Mouse (Mus musculus): ENCODE measurements around the gene Cyp4f39. TPM values are rescaled to one million over a fixed set of nuclear protein-coding genes. Genes with fewer than 3 reads are reported as not detected.

Gene Cyp4f39
- polyA plus RNA-seq, 1 experiment: 0.88 TPM

DNA sequence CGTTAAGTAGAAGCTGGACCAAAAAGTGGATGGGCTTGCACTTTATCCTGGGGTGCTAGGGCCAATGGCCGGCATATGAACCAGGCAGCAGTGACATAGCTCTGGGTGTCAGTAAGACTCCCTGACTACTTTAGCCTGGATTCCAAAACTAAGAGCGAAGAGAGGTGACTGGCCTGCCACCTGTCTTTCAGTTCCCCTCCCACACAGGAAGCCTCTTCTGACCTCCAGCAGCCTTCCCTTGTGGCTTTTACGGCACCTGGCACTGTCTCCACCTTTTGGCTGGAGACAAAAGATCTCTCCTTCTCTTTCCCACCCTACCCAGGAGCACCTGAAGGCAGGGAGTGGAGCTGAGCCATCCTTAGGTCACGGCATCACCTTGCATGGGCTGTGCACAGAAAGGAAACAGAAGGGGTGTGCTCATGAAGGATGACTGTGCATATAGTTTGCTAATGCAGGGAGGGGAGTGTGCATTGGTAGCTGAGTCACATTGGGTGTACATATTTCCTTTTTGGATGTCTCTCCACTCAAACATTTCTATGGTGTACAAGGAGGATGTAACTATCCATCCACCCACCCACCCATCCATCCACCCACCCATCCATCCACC, 22.5 kb downstream of the Cyp4f39 start:
- no peak overlapping the region for H3K4me3 ChIP-seq (ENCODE audit: low read depth, low read length)
- H3K36me3 ChIP-seq (ENCODE audit: control insufficient read depth, insufficient read depth, low read length, poor library complexity, severe bottlenecking): no peaks in the 10 kb centered on the region
- H3K9me3 ChIP-seq (replicated peaks; ENCODE audit: control insufficient read depth, insufficient read depth, low read length, poor library complexity, severe bottlenecking): no peaks in the 10 kb centered on the region
- H3K4me1 ChIP-seq (ENCODE audit: control insufficient read depth, insufficient read depth, low read length): no peaks in the 10 kb centered on the region
- TF ChIP-seq CTCF (IDR thresholded peaks at IDR 0.05; ENCODE audit: low read depth, low read length) (no peak), EP300 (IDR thresholded peaks at IDR 0.05; ENCODE audit: insufficient read depth, low read depth, low read length) (no peak), POLR2A (IDR thresholded peaks at IDR 0.05; ENCODE audit: insufficient read depth, low read length) (no peak)
- no peaks in the 10 kb centered on the region for H3K27me3 ChIP-seq (ENCODE audit: control insufficient read depth, insufficient read depth, low read length, poor library complexity, severe bottlenecking)
- H3K27ac ChIP-seq (ENCODE audit: insufficient read depth, low read length): no peak overlapping the region
- no peak overlapping the region for H3K9ac ChIP-seq (ENCODE audit: low read depth, poor library complexity, severe bottlenecking)

GRCm38 (mm10) chr17:32477204-32477603, 24.7 kb downstream of the Cyp4f39 start:
- H3K36me3 ChIP-seq (ENCODE audit: control insufficient read depth, insufficient read depth, low read length, poor library complexity, severe bottlenecking): no peaks in the 10 kb centered on the region
- H3K27ac ChIP-seq (ENCODE audit: insufficient read depth, low read length): no peak overlapping the region
- no peak overlapping the region for H3K9ac ChIP-seq (ENCODE audit: low read depth, poor library complexity, severe bottlenecking)
- H3K9me3 ChIP-seq (replicated peaks; ENCODE audit: control insufficient read depth, insufficient read depth, low read length, poor library complexity, severe bottlenecking): no peaks in the 10 kb centered on the region
- H3K4me3 ChIP-seq (ENCODE audit: low read depth, low read length): no peak overlapping the region
- TF ChIP-seq CTCF (IDR thresholded peaks at IDR 0.05; ENCODE audit: low read depth, low read length) (no peak), EP300 (IDR thresholded peaks at IDR 0.05; ENCODE audit: insufficient read depth, low read depth, low read length) (no peak), POLR2A (IDR thresholded peaks at IDR 0.05; ENCODE audit: insufficient read depth, low read length) (no peak)
- no peaks in the 10 kb centered on the region for H3K27me3 ChIP-seq (ENCODE audit: control insufficient read depth, insufficient read depth, low read length, poor library complexity, severe bottlenecking)
- no peaks in the 10 kb centered on the region for H3K4me1 ChIP-seq (ENCODE audit: control insufficient read depth, insufficient read depth, low read length)

DNA sequence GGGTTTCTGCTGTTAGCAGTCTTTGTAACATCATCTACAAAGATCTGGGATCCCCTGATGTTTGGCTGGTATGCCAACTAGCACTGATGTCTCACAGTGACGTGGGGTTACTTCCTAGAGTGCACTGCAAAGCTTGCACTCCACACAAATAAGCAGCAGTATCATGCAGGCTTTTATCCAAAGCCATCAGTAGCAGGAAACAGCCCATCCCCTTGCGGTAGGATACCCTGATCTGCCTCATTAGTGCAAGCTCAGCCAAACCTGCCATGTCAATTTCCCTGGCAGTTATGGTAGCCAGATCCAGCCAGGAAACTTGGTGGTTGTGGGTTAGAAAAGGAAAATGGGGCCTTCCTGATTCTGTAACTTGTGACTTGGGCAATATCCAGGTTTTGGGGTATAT, 26.2 kb downstream of the Cyp4f39 start:
- Histone ChIP-seq H3K27ac (ENCODE audit: insufficient read depth, low read length) (no peak overlapping the region), H3K9me3 (replicated peaks; ENCODE audit: control insufficient read depth, insufficient read depth, low read length, poor library complexity, severe bottlenecking) (no peaks in the 10 kb centered on the region), H3K9ac (ENCODE audit: low read depth, poor library complexity, severe bottlenecking) (no peak overlapping the region), H3K4me1 (ENCODE audit: control insufficient read depth, insufficient read depth, low read length) (no peaks in the 10 kb centered on the region), H3K36me3 (ENCODE audit: control insufficient read depth, insufficient read depth, low read length, poor library complexity, severe bottlenecking) (no peaks in the 10 kb centered on the region), H3K4me3 (ENCODE audit: low read depth, low read length) (no peak overlapping the region), H3K27me3 (ENCODE audit: control insufficient read depth, insufficient read depth, low read length, poor library complexity, severe bottlenecking) (no peaks in the 10 kb centered on the region)
- TF ChIP-seq CTCF (IDR thresholded peaks at IDR 0.05; ENCODE audit: low read depth, low read length): no peak
- no peak for TF ChIP-seq EP300 (IDR thresholded peaks at IDR 0.05; ENCODE audit: insufficient read depth, low read depth, low read length)
- no peak for TF ChIP-seq POLR2A (IDR thresholded peaks at IDR 0.05; ENCODE audit: insufficient read depth, low read length)

DNA sequence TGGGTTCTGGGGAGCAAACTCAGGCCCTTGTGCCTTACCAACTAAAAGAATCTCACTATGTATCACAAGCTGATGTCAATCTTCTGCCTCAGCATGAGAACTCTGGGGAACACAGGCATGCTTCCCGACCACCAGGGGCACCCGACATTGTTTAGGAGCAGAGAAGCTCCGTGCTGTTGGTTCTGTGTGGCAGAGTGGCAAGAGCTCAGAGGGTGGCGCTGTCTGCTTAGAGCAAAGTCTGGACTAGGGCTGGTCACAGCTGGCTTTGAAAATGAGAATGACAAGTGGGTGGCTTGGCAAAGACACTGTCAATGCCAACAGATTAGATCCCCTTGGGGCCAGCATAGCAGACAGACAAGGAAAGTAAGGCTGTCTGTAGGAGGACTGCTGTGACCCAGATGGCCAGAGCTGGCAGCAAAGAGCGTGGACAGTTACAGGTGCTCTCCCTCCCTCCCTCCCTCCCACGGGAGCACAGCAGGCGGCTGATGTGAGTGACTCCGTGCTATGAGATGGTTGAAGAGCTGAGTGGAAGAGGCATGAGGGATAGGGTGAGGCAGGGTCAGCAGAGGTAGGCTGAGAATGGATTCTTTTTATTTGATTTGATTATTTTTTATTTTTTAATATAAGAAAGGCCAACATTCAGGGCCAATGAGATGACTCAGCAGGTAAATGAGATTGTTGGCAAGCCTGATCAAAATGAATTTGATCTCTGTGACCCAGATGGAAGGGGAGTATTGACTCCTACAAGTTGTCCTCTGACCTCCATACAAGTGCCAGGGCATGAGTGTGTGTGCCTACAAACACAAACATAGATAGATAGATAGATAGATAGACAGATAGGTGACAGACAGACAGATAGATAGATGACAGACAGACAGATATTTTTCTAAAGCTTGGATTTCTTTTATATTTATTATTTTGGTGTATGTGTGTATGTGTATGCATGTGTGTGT, 27.3 kb downstream of the Cyp4f39 start:
- H3K4me1 ChIP-seq (ENCODE audit: control insufficient read depth, insufficient read depth, low read length): no peaks in the 10 kb centered on the region
- H3K4me3 ChIP-seq (ENCODE audit: low read depth, low read length): no peak overlapping the region
- TF ChIP-seq EP300 (IDR thresholded peaks at IDR 0.05; ENCODE audit: insufficient read depth, low read depth, low read length): no peak
- peak; percentile 44 for TF ChIP-seq CTCF (IDR thresholded peaks at IDR 0.05; ENCODE audit: low read depth, low read length)
- TF ChIP-seq POLR2A (IDR thresholded peaks at IDR 0.05; ENCODE audit: insufficient read depth, low read length): no peak
- no peak overlapping the region for H3K9ac ChIP-seq (ENCODE audit: low read depth, poor library complexity, severe bottlenecking)
- no peak overlapping the region for H3K27ac ChIP-seq (ENCODE audit: insufficient read depth, low read length)
- H3K36me3 ChIP-seq (ENCODE audit: control insufficient read depth, insufficient read depth, low read length, poor library complexity, severe bottlenecking): no peaks in the 10 kb centered on the region
- H3K27me3 ChIP-seq (ENCODE audit: control insufficient read depth, insufficient read depth, low read length, poor library complexity, severe bottlenecking): no peaks in the 10 kb centered on the region
- no peaks in the 10 kb centered on the region for H3K9me3 ChIP-seq (replicated peaks; ENCODE audit: control insufficient read depth, insufficient read depth, low read length, poor library complexity, severe bottlenecking)

GRCm38 (mm10) chr17:32481766-32482165, 29.2 kb downstream of the Cyp4f39 start:
- no peak for TF ChIP-seq CTCF (IDR thresholded peaks at IDR 0.05; ENCODE audit: low read depth, low read length)
- no peak for TF ChIP-seq POLR2A (IDR thresholded peaks at IDR 0.05; ENCODE audit: insufficient read depth, low read length)
- TF ChIP-seq EP300 (IDR thresholded peaks at IDR 0.05; ENCODE audit: insufficient read depth, low read depth, low read length): no peak
- H3K4me3 ChIP-seq (ENCODE audit: low read depth, low read length): peak overlapping the region; percentile 42
- no peaks in the 10 kb centered on the region for H3K4me1 ChIP-seq (ENCODE audit: control insufficient read depth, insufficient read depth, low read length)
- H3K27me3 ChIP-seq (ENCODE audit: control insufficient read depth, insufficient read depth, low read length, poor library complexity, severe bottlenecking): no peaks in the 10 kb centered on the region
- no peaks in the 10 kb centered on the region for H3K9me3 ChIP-seq (replicated peaks; ENCODE audit: control insufficient read depth, insufficient read depth, low read length, poor library complexity, severe bottlenecking)
- no peak overlapping the region for H3K9ac ChIP-seq (ENCODE audit: low read depth, poor library complexity, severe bottlenecking)
- H3K27ac ChIP-seq (ENCODE audit: insufficient read depth, low read length): no peak overlapping the region
- no peaks in the 10 kb centered on the region for H3K36me3 ChIP-seq (ENCODE audit: control insufficient read depth, insufficient read depth, low read length, poor library complexity, severe bottlenecking)

GRCm38 (mm10) chr17:32483200-32483599, 30.7 kb downstream of the Cyp4f39 start:
- Histone ChIP-seq H3K4me3 (ENCODE audit: low read depth, low read length) (peak overlapping the region; percentile 44), H3K27ac (ENCODE audit: insufficient read depth, low read length) (no peak overlapping the region), H3K4me1 (ENCODE audit: control insufficient read depth, insufficient read depth, low read length) (no peaks in the 10 kb centered on the region), H3K36me3 (ENCODE audit: control insufficient read depth, insufficient read depth, low read length, poor library complexity, severe bottlenecking) (no peaks in the 10 kb centered on the region), H3K27me3 (ENCODE audit: control insufficient read depth, insufficient read depth, low read length, poor library complexity, severe bottlenecking) (no peaks in the 10 kb centered on the region), H3K9me3 (replicated peaks; ENCODE audit: control insufficient read depth, insufficient read depth, low read length, poor library complexity, severe bottlenecking) (no peaks in the 10 kb centered on the region), H3K9ac (ENCODE audit: low read depth, poor library complexity, severe bottlenecking) (peak overlapping the region; percentile 3; the same call in 1 of the 2 replicates)
- TF ChIP-seq CTCF (IDR thresholded peaks at IDR 0.05; ENCODE audit: low read depth, low read length): peak; percentile 61
- no peak for TF ChIP-seq POLR2A (IDR thresholded peaks at IDR 0.05; ENCODE audit: insufficient read depth, low read length)
